Mouse (Mus musculus) CH12F3 (cell line): ENCODE measurements around the gene Spata5.
"Not testable (repeated sequence)": the region's sequence is repeated elsewhere in the genome, so short reads cannot be mapped to it uniquely, and the experiment has no call there.

Source experiments
- in situ Hi-C: fragments of 300-500 bp; cut with MboI; formaldehyde crosslinking; loops from 2 replicates; pipeline ENCODE4 v1.14.3; 2020; ENCODE audit warnings: low sequenced_read_pairs

Gene Spata5

GRCm38 (mm10) chr3:37568780-37569179 is 149.1 kb downstream of the Spata5 start:
- in situ Hi-C loops = no loop called here

GRCm38 (mm10) chr3:37569661-37570566 is 150.2 kb downstream of the Spata5 start:
- in situ Hi-C loops = no loop called here

- in situ Hi-C loops = no loop called here
These were observed 151.9 kb downstream of the Spata5 start for GRCm38 (mm10) chr3:37571633-37572032.

- in situ Hi-C loops = no loop called here
These were observed 152.4 kb downstream of the Spata5 start for GRCm38 (mm10) chr3:37572066-37572465.

- in situ Hi-C loops = no loop called here
These were observed 157.1 kb downstream of the Spata5 start for GRCm38 (mm10) chr3:37576840-37577239.

GRCm38 (mm10) chr3:37577706-37578105 is 158.0 kb downstream of the Spata5 start:
- in situ Hi-C loops = no loop called here

GRCm38 (mm10) chr3:37584576-37584975 is 164.9 kb downstream of the Spata5 start:
- in situ Hi-C loops = no loop called here

GRCm38 (mm10) chr3:37585967-37586730 is 166.5 kb downstream of the Spata5 start:
- in situ Hi-C loops = no loop called here

GRCm38 (mm10) chr3:37586731-37587578 is 167.3 kb downstream of the Spata5 start:
- in situ Hi-C loops = no loop called here

- in situ Hi-C loops = no loop called here
These were observed 176.0 kb downstream of the Spata5 start for GRCm38 (mm10) chr3:37595721-37596120.

GRCm38 (mm10) chr3:37596519-37596918 is 176.8 kb downstream of the Spata5 start:
- in situ Hi-C loops = no loop called here

GRCm38 (mm10) chr3:37597200-37597599 is 177.5 kb downstream of the Spata5 start:
- in situ Hi-C loops = no loop called here

GRCm38 (mm10) chr3:37599641-37600040 is 179.9 kb downstream of the Spata5 start:
- in situ Hi-C loops = not testable (repeated sequence)

GRCm38 (mm10) chr3:37602356-37602755 is 182.7 kb downstream of the Spata5 start:
- in situ Hi-C loops = no loop called here

GRCm38 (mm10) chr3:37602890-37603289 is 183.2 kb downstream of the Spata5 start:
- in situ Hi-C loops = no loop called here

GRCm38 (mm10) chr3:37603541-37603940 is 183.8 kb downstream of the Spata5 start:
- in situ Hi-C loops = no loop called here

- in situ Hi-C loops = no loop called here
These were observed 185.5 kb downstream of the Spata5 start for GRCm38 (mm10) chr3:37604976-37605875.

GRCm38 (mm10) chr3:37605876-37606238 is 186.2 kb downstream of the Spata5 start:
- in situ Hi-C loops = no loop called here

GRCm38 (mm10) chr3:37608926-37609325 is 189.2 kb downstream of the Spata5 start:
- in situ Hi-C loops = no loop called here

- in situ Hi-C loops = no loop called here
These were observed 191.0 kb downstream of the Spata5 start for GRCm38 (mm10) chr3:37610670-37611069.
